Mouse (Mus musculus): ENCODE measurements around the gene Cryba1. TPM values are rescaled to one million over a fixed set of nuclear protein-coding genes. Genes with fewer than 3 reads are reported as not detected.
A peak's percentile ranks its signal among the peaks of the same experiment; 100 is the strongest.

Cryba1 gene
- polyA plus RNA-seq, 1 experiment from 2014 or later = not detected

- no peak overlapping the region for H3K4me2 ChIP-seq
- 55% methylated on average over 7 of the region's 7 CpGs for WGBS
- no peak for ATAC-seq (replicated peaks; ENCODE audit: low FRiP score)
These were observed 13.5 kb upstream of the Cryba1 start for GRCm38 (mm10) chr11:77738555-77738954.

GRCm38 (mm10) chr11:77737289-77737688 is 12.2 kb upstream of the Cryba1 start:
- no peaks in the 10 kb centered on the region for H3K27me3 ChIP-seq (replicated peaks; ENCODE audit: control insufficient read depth, insufficient read depth, low read length)
- ATAC-seq (replicated peaks; ENCODE audit: low FRiP score) (no peak), DNase-seq (ENCODE audit: low spot score) (peak; percentile 68)
- 1% methylated on average over 6 of the region's 6 CpGs for WGBS
- no peaks in the 10 kb centered on the region for H3K4me1 ChIP-seq (replicated peaks; ENCODE audit: control insufficient read depth, insufficient read depth, low read length)
- no peak overlapping the region for H3K4me3 ChIP-seq (ENCODE audit: low read depth, low read length)
- H3K4me2 ChIP-seq = no peak overlapping the region
- no peak overlapping the region for H3K27ac ChIP-seq (ENCODE audit: low read depth, low read length)
- no peak overlapping the region for H3K9ac ChIP-seq (ENCODE audit: low read depth, low read length)
- no peaks in the 10 kb centered on the region for H3K36me3 ChIP-seq (ENCODE audit: control insufficient read depth, insufficient read depth, low read length)
- no peaks in the 10 kb centered on the region for H3K9me3 ChIP-seq (ENCODE audit: control insufficient read depth, low read length)

More at GRCm38 (mm10) chr11:77738555-77738954, 13.5 kb upstream of the Cryba1 start:
- Histone ChIP-seq H3K36me3 (ENCODE audit: control insufficient read depth, insufficient read depth, low read length) (no peaks in the 10 kb centered on the region), H3K9ac (ENCODE audit: low read depth, low read length) (no peak overlapping the region), H3K27ac (ENCODE audit: low read depth, low read length) (no peak overlapping the region), H3K4me3 (ENCODE audit: low read depth, low read length) (no peak overlapping the region), H3K27me3 (replicated peaks; ENCODE audit: control insufficient read depth, insufficient read depth, low read length) (no peaks in the 10 kb centered on the region), H3K9me3 (ENCODE audit: control insufficient read depth, low read length) (no peaks in the 10 kb centered on the region), H3K4me1 (replicated peaks; ENCODE audit: control insufficient read depth, insufficient read depth, low read length) (no peaks in the 10 kb centered on the region)
- DNase-seq (ENCODE audit: low spot score) = no peak

GRCm38 (mm10) chr11:77728587-77728986 is 3.5 kb upstream of the Cryba1 start:
- ATAC-seq (replicated peaks; ENCODE audit: low FRiP score) (no peak), DNase-seq (ENCODE audit: low spot score) (no peak)
- 59% methylated on average over 2 of the region's 2 CpGs for WGBS
- Histone ChIP-seq H3K4me3 (ENCODE audit: low read depth, low read length) (no peak overlapping the region), H3K27me3 (replicated peaks; ENCODE audit: control insufficient read depth, insufficient read depth, low read length) (no peaks in the 10 kb centered on the region), H3K36me3 (ENCODE audit: control insufficient read depth, insufficient read depth, low read length) (no peaks in the 10 kb centered on the region), H3K9me3 (ENCODE audit: control insufficient read depth, low read length) (no peaks in the 10 kb centered on the region), H3K9ac (ENCODE audit: low read depth, low read length) (no peak overlapping the region), H3K27ac (ENCODE audit: low read depth, low read length) (no peak overlapping the region), H3K4me1 (replicated peaks; ENCODE audit: control insufficient read depth, insufficient read depth, low read length) (no peaks in the 10 kb centered on the region), H3K4me2 (no peak overlapping the region)

- no peak overlapping the region for H3K9ac ChIP-seq (ENCODE audit: low read depth, low read length)
- H3K4me1 ChIP-seq (replicated peaks; ENCODE audit: control insufficient read depth, insufficient read depth, low read length) = no peaks in the 10 kb centered on the region
- DNase-seq (ENCODE audit: low spot score) (no peak), ATAC-seq (replicated peaks; ENCODE audit: low FRiP score) (no peak)
- H3K27me3 ChIP-seq (replicated peaks; ENCODE audit: control insufficient read depth, insufficient read depth, low read length) = no peaks in the 10 kb centered on the region
- no peaks in the 10 kb centered on the region for H3K36me3 ChIP-seq (ENCODE audit: control insufficient read depth, insufficient read depth, low read length)
- WGBS = 79% methylated on average over 7 of the region's 7 CpGs
- H3K4me2 ChIP-seq = no peak overlapping the region
- H3K4me3 ChIP-seq (ENCODE audit: low read depth, low read length) = no peak overlapping the region
- H3K27ac ChIP-seq (ENCODE audit: low read depth, low read length) = no peak overlapping the region
- no peaks in the 10 kb centered on the region for H3K9me3 ChIP-seq (ENCODE audit: control insufficient read depth, low read length)
These were observed 317 bp downstream of the Cryba1 start for GRCm38 (mm10) chr11:77724766-77725165.

GRCm38 (mm10) chr11:77721389-77721788 is 3.7 kb downstream of the Cryba1 start:
- Histone ChIP-seq H3K9ac (ENCODE audit: low read depth, low read length) (no peak overlapping the region), H3K27ac (ENCODE audit: low read depth, low read length) (no peak overlapping the region), H3K4me1 (replicated peaks; ENCODE audit: control insufficient read depth, insufficient read depth, low read length) (no peaks in the 10 kb centered on the region), H3K27me3 (replicated peaks; ENCODE audit: control insufficient read depth, insufficient read depth, low read length) (no peaks in the 10 kb centered on the region), H3K4me2 (no peak overlapping the region), H3K36me3 (ENCODE audit: control insufficient read depth, insufficient read depth, low read length) (no peaks in the 10 kb centered on the region), H3K9me3 (ENCODE audit: control insufficient read depth, low read length) (no peaks in the 10 kb centered on the region), H3K4me3 (ENCODE audit: low read depth, low read length) (no peak overlapping the region)
- 87% methylated on average over 4 of the region's 4 CpGs for WGBS
- no peak for ATAC-seq (replicated peaks; ENCODE audit: low FRiP score)
- no peak for DNase-seq (ENCODE audit: low spot score)

- WGBS = 88% methylated on average over 2 of the region's 2 CpGs
- Histone ChIP-seq H3K27me3 (replicated peaks; ENCODE audit: control insufficient read depth, insufficient read depth, low read length) (no peaks in the 10 kb centered on the region), H3K4me2 (no peak overlapping the region), H3K36me3 (ENCODE audit: control insufficient read depth, insufficient read depth, low read length) (no peaks in the 10 kb centered on the region), H3K4me1 (replicated peaks; ENCODE audit: control insufficient read depth, insufficient read depth, low read length) (no peaks in the 10 kb centered on the region), H3K9me3 (ENCODE audit: control insufficient read depth, low read length) (no peaks in the 10 kb centered on the region), H3K27ac (ENCODE audit: low read depth, low read length) (no peak overlapping the region), H3K4me3 (ENCODE audit: low read depth, low read length) (no peak overlapping the region), H3K9ac (ENCODE audit: low read depth, low read length) (no peak overlapping the region)
- ATAC-seq (replicated peaks; ENCODE audit: low FRiP score) = no peak
- DNase-seq (ENCODE audit: low spot score) = no peak
These were observed 6.0 kb downstream of the Cryba1 start for GRCm38 (mm10) chr11:77719055-77719454.

GRCm38 (mm10) chr11:77713736-77714135 is 11.3 kb downstream of the Cryba1 start:
- Histone ChIP-seq H3K4me1 (replicated peaks; ENCODE audit: control insufficient read depth, insufficient read depth, low read length) (no peaks in the 10 kb centered on the region), H3K4me2 (no peak overlapping the region), H3K27ac (ENCODE audit: low read depth, low read length) (no peak overlapping the region), H3K36me3 (ENCODE audit: control insufficient read depth, insufficient read depth, low read length) (peaks cover 7% of the 10 kb centered on the region; the same call in 1 of the 2 replicates), H3K9me3 (ENCODE audit: control insufficient read depth, low read length) (no peaks in the 10 kb centered on the region), H3K27me3 (replicated peaks; ENCODE audit: control insufficient read depth, insufficient read depth, low read length) (no peaks in the 10 kb centered on the region), H3K4me3 (ENCODE audit: low read depth, low read length) (no peak overlapping the region), H3K9ac (ENCODE audit: low read depth, low read length) (no peak overlapping the region)
- ATAC-seq (replicated peaks; ENCODE audit: low FRiP score) = no peak
- DNase-seq (ENCODE audit: low spot score) = no peak
- 94% methylated on average over 3 of the region's 3 CpGs for WGBS

GRCm38 (mm10) chr11:77709039-77709438 is 16.0 kb downstream of the Cryba1 start:
- ATAC-seq (replicated peaks; ENCODE audit: low FRiP score) (no peak), DNase-seq (ENCODE audit: low spot score) (no peak)
- Histone ChIP-seq H3K27ac (ENCODE audit: low read depth, low read length) (no peak overlapping the region), H3K4me2 (no peak overlapping the region), H3K4me1 (replicated peaks; ENCODE audit: control insufficient read depth, insufficient read depth, low read length) (no peaks in the 10 kb centered on the region), H3K9ac (ENCODE audit: low read depth, low read length) (no peak overlapping the region), H3K9me3 (ENCODE audit: control insufficient read depth, low read length) (no peaks in the 10 kb centered on the region), H3K27me3 (replicated peaks; ENCODE audit: control insufficient read depth, insufficient read depth, low read length) (no peaks in the 10 kb centered on the region), H3K36me3 (ENCODE audit: control insufficient read depth, insufficient read depth, low read length) (peaks cover 10% of the 10 kb centered on the region; the same call in 1 of the 2 replicates), H3K4me3 (ENCODE audit: low read depth, low read length) (no peak overlapping the region)
- 79% methylated on average over 3 of the region's 3 CpGs for WGBS

GRCm38 (mm10) chr11:77705920-77706319 is 19.2 kb downstream of the Cryba1 start:
- Histone ChIP-seq H3K36me3 (ENCODE audit: control insufficient read depth, insufficient read depth, low read length) (peaks cover 20% of the 10 kb centered on the region; the same call in 1 of the 2 replicates), H3K9me3 (ENCODE audit: control insufficient read depth, low read length) (no peaks in the 10 kb centered on the region), H3K27me3 (replicated peaks; ENCODE audit: control insufficient read depth, insufficient read depth, low read length) (no peaks in the 10 kb centered on the region), H3K4me3 (ENCODE audit: low read depth, low read length) (no peak overlapping the region), H3K4me1 (replicated peaks; ENCODE audit: control insufficient read depth, insufficient read depth, low read length) (no peaks in the 10 kb centered on the region), H3K4me2 (no peak overlapping the region), H3K9ac (ENCODE audit: low read depth, low read length) (no peak overlapping the region), H3K27ac (ENCODE audit: low read depth, low read length) (no peak overlapping the region)
- DNase-seq (ENCODE audit: low spot score) (no peak), ATAC-seq (replicated peaks; ENCODE audit: low FRiP score) (no peak)
- 75% methylated on average over 3 of the region's 3 CpGs for whole genome bisulfite sequencing

All from liver, embryonic 11.5 days (tissue).